Mouse (Mus musculus) cerebellum, adult (tissue): ENCODE results near the gene C1qtnf7.
A peak's percentile ranks its signal among the peaks of the same experiment; 100 is the strongest.

ENCODE experiments used
- ATAC-seq: cut with Nextera tagmentation; 2 replicates; pipeline ENCODE4 v1.9.2; 2017; ENCODE audit warnings: mild to moderate bottlenecking, moderate library complexity, mixed read lengths; ENCODE audit not compliant: insufficient number of reproducible peaks, low FRiP score, low TSS enrichment

C1qtnf7 gene

DNA sequence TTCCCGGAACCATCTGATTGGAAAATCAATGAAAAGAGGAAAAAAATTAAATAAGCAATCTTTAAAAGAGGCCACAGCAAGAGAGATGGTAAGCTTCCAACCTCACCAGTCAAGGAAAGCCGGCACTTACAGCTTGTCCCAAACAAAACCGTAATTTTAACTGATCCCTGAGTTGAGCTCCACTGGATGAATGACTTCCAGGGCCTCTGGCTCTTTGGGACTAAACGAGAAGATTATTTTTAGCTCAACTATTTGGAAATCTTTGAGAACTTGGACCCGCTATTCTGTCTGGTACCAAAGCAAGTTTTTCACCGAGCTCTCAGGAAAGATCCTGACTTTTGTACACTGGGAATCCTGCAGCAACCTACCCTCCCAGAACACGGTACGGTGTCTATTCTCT, 86.3 kb downstream of the C1qtnf7 start:
- no peak for ATAC-seq

GRCm38 (mm10) chr5:43602518-43602917, 87.2 kb downstream of the C1qtnf7 start:
- ATAC-seq, result no peak

- no peak for ATAC-seq
Observed at GRCm38 (mm10) chr5:43603559-43603958, 88.2 kb downstream of the C1qtnf7 start.

DNA sequence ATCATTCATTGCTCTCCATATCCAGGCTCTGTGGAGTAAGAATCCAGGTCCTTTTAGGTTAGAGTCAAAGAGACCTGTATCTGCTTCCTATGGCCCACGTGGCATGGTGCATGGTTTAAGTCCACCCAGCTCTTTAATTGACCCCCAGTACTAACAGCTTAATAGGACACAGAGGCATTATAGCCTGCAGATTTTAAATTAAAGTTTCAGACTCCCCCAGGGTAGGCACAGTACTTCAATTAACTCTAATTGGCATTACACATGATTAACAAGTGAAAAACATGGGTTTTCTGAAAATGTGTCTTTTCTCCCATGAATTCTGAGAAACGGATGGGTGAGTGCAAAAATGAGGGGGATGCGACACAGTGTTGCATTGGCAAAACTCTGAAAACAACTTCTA, 92.7 kb downstream of the C1qtnf7 start:
- ATAC-seq, result no peak

GRCm38 (mm10) chr5:43609760-43610159, 94.4 kb downstream of the C1qtnf7 start:
- ATAC-seq, result no peak

DNA sequence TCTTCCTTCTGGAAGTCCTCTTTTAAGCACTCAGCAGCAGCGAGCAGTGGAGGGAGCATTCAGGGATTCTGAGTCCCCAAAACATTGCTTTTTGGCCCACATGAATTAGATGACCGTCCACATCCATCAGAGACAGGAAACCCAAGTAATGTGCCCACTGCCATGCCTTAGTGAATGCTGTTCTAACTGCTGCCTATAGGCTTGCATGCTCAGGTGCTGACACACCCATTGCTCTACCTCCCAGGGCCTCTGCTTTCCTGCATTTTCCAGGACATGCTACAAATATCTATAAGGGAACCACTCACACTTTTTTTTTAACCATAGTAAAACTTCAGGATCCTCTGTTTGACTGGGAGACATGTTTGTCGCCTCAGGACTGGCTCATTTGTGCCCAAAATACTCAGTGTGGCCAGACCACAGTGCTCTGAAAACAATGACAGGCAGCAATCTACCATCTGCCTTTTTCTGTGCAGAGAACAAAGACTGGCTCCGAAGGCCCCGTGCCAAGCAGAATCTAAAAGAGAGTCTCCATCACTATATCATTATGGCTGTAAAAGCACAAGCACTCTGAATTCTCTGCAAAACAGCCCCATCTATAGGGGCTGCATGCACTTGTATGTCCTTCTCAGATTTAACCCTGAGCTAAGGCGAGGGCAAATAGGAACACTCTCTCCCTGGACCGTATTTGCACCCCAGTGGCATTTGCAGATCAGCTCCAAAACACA, 106.4 kb downstream of the C1qtnf7 start:
- peak; percentile 31; the same call in 1 of the 2 replicates for ATAC-seq

GRCm38 (mm10) chr5:43625407-43625806, 110.1 kb downstream of the C1qtnf7 start:
- no peak for ATAC-seq

DNA sequence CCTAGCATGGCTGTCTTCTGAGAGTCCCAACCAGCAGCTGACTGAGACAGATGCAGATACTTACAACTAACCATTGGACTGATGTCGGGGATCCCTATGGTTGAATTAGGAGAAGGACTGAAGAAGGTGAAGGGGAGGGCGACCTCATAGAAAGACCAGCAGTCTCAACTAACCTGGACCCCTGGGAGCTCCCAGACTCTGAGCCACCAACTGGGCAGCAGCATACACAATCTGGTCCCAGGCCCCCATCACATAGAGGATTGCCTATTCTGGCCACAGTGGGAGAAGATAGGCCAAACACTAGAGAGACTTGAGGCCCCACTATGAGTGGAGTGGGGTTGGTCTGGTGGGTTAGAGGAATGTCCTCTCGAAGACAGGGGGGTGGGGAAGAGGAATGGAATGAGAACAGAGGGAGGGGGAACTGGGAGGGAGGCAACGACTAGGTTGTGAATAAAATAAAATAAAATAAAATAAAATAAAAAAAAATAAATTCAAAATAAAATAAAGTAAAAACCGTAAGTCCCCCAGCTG, 118.8 kb downstream of the C1qtnf7 start:
- ATAC-seq, result no peak

GRCm38 (mm10) chr5:43634602-43635081, 119.3 kb downstream of the C1qtnf7 start:
- ATAC-seq, result peak; percentile 85

- ATAC-seq, result no peak
Observed at GRCm38 (mm10) chr5:43645020-43645419, 129.7 kb downstream of the C1qtnf7 start.

DNA sequence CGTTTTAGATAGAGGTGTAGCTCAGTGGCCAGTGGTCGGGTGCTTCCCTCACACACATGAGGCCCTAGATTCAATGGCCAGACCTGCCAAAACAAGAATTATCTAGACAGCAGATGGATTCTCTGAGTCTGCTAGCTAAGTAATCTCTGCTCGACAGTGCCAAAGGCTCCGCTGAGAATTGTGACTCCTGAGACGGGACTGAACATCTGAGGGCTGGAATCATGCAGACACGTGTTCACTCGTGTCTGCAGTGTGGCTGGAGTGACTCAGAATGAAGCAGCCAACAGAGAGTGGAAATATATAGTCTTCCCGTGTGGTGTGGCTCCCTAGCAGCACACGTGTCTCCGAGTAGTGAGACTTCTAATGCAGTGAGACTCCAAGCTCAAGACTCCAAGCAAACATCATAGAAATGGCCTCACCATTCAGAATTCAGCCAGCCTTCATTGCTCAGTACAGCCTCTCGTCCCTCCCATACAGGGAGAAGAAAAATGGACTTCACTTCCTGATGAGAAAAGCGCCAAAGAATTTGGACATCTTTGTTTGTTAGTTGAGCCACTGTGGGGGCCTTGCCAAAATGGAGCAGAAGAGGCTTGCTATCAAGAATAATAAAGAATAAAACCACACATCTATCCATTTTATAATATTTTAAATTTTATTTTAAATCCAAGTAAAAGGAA, 131.9 kb downstream of the C1qtnf7 start:
- ATAC-seq, result no peak

DNA sequence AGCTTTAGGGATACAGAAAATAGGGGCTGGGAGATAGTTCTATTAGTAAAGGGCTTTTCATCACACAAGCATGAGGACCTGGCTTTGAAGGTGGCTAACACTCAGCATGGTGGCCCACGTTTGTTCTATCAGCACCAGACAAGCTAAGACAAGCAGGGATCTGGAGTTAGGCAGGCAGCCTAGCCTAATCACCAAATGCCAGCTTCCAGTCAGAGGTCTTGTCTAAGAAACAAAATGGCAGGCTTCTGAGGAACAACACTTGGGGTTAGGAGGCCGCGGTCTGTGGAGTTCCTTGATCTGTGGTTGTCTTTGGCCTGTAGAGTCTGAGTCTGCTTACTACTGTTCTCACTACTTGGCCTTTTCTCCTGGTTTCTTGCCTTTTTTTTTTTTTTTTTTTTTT, 146.2 kb downstream of the C1qtnf7 start:
- no peak for ATAC-seq

DNA sequence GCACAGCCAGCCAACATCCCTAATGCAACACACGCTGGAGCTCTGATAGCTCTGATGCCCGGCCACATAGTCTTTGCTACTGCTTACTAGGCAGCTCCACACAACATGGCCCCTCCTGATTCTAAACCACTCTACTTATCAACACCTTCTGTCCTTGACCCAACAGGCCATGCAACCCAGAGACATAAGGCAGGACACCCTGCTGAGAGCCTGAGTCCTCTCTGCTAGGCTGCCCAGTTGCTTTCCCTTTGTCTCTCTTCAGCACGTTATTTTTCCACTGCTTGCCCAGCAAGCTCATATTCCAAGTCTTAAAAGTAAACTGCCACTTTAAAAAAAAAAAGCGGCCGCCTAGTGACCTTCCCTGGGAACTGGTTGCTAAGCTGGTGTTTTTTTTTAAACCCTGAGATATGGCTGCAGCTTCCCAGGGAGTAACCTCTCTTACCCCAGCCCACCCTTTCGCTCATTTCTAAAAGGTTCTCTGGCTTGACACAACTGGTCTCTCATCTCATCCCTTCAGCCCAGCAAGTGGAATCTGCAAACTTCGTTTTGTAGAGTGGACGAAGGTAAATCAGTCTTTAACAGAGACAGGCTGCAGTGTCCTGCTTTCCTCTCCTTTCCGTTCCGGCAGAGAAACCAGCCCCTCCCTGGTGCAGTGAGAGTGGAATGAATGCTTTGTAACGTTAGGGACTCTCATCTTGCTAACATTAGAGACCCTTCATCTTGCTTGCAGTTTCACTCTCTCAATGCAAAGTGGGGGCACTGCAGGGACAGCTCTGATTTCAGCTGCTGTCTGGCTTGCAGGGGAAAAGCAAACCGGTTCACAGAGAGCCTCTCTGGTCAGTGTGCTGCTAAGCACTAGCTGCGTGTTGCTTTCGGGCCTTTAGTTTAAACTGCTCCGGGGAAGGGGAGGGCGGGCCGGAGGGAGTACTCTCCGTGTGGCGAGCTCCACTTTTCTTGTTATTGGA, 146.9 kb downstream of the C1qtnf7 start, which contains the start of gene Cc2d2a:
Cc2d2a (plus strand) TSS at position 350 of the 965 bp plus-strand sequence.
- ATAC-seq, result peak; percentile 89

GRCm38 (mm10) chr5:43663531-43663930, 148.2 kb downstream of the C1qtnf7 start:
- ATAC-seq, result no peak

DNA sequence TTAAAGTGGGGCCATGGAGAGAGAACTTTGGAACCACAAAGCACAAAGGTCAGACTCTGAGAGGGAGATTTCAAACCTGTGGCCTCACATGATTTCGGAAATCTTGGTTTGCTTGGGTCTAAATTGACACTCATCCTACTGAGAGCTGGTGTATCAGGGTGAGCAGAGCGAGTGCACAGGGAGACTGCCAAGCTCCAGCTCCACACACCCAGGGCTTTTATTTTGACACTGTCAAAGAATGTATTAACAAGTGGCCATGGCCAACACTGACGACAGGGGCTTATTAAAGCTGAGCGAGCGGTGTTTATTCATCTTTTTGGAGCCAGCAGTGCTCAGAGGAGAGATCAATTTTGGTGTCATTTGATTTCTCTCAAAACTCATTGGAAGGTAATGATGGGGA, 149.8 kb downstream of the C1qtnf7 start:
- ATAC-seq, result no peak
